Mouse (Mus musculus): ENCODE measurements around the gene Gm9733.

DNA sequence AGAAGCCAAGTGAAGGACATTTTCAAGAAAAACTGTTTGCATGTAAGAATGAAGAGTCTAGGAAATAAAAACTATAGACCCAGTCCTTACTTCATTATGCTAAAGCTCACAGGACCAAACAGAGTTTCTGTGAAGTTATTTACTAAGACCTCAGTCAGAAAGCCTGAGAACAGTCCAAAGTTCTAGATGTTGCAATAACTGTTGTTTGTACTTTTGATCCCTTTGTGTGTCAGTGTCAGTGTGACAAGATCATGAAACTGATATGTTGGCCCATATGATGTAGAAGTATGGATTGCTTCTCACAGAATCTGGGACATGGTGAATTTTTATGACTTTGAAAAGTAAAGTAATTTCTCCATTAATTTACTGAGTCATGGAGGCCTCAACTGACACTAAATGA is 2.6 kb downstream of the Gm9733 start:
- TF ChIP-seq EP300 (IDR thresholded peaks at IDR 0.05) (no peak), CTCF (IDR thresholded peaks at IDR 0.05) (no peak)

Measured in lung, postnatal 0 days (tissue).